Mouse (Mus musculus): ENCODE data around the gene Kank4. TPM values are rescaled to one million over a fixed set of nuclear protein-coding genes. Genes with fewer than 3 reads are reported as not detected.

Kank4 gene
- polyA plus RNA-seq (2014; fragmentation: Illumina TruSeq; extraction: RNeasy Lipid Tissue Mini Kit (QIAGEN cat#74804); ENCODE audit: insufficient read depth, low read depth, low replicate concordance), result 4.4 TPM

DNA sequence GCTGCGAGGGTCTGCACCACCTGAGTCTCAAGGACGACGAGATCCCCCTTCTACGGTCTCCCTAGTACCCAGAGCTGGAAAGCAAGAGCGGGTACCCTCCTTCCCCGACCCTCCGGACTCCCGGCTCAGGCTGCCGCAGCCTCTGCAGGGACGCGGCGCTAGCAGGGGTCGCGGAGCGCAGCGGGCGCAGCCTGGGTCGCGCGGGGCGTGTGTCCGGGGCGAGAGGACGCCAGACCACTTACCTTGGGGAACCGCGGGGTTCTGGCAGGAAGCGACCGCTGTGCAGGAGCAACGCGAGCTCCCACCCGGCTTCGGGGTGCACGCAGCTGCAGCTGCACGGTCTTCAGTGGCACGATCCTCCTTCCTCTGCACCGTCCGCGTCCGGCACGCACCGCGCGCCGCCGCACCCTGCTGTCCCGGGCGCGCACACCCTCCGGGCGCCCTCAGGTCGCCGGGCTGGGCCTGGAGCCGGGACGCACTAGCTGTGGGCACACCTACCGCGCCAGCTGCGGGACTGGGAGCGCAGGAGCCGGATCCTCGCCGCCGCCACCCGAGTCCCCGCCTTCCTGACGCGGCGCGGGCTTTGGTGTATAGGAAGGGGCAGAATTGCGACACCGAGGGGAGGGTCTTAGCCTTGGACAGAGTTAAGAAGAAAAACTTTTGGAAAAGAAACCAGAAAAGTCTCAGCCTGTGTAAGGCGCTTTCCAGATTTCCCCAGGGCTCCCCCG lies at the start of gene Kank4:
Gene Kank4, minus strand, starts transcription at position 354 of the 728 bp plus-strand sequence.

DNA sequence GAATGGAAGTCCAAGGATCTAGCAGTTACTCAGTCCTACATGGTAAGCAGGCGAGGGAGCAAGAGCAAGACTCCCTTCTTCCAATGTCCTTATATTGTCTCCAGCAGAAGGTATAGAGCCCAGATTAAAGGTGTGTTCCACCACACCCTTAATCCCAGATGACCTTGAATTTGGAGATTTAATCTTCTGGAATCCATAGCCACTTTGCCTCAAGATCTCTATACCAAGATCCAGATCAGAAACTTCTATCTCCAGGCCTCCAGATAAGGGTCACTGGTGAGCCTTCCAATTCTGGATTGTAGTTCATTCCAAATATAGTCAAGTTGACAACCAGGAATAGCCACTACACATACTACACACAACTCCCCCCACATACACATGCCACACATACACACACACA lies 6.4 kb upstream of the Kank4 start, which contains the start of gene I0C0044D17Rik:
Gene I0C0044D17Rik, minus strand, starts transcription at position 101 of the 400 bp plus-strand sequence.

DNA sequence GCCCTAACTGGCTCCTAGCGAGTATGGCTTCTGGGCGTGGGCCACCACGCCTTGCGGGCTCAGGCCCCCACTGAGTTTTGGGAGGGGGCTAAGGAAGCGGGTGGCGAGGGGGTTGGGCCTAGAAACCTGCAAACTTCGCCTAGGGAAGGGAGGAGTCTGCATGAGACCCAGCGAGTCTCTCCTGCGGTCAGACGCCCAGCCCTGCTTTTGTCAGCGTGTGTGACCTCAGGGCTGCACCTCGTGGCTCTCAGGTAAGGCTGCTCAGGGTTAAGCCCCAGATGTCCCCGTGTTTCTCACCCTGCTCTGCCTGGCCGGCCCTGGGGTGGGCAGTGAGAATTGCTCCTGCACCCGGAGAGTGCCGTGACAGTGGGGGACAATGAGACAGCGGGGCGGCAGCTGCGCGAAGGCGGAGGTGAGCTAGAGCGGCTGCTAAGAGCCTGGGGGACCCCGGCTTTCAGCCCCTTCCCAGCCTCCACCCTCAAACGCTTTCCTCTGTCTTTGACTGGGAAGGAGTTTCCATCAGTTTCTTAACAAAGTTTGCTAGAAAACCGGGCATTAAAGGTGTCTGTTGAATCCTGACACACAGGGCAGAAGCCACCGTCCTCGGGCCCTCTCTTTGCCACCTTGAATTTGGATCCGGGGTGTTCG lies 90.6 kb downstream of the Kank4 start, which contains the start of gene L1td1:
Gene L1td1, plus strand, starts transcription at position 145 of the 648 bp plus-strand sequence.

Other genes with a start within 250 kb of the Kank4 start
- 0.08 TPM for gene L1td1, start 90.8 kb downstream of the Kank4 start, polyA plus RNA-seq (2014; fragmentation: Illumina TruSeq; extraction: RNeasy Lipid Tissue Mini Kit (QIAGEN cat#74804); ENCODE audit: insufficient read depth, low read depth, low replicate concordance)
- gene I0C0044D17Rik, start 6.3 kb upstream of the Kank4 start, polyA plus RNA-seq (2014; fragmentation: Illumina TruSeq; extraction: RNeasy Lipid Tissue Mini Kit (QIAGEN cat#74804); ENCODE audit: insufficient read depth, low read depth, low replicate concordance), result not detected
- 16.1 TPM for gene Usp1, start 106.3 kb upstream of the Kank4 start, polyA plus RNA-seq (2014; fragmentation: Illumina TruSeq; extraction: RNeasy Lipid Tissue Mini Kit (QIAGEN cat#74804); ENCODE audit: insufficient read depth, low read depth, low replicate concordance)
- 0.40 TPM for gene Angptl3, start 213.4 kb upstream of the Kank4 start, polyA plus RNA-seq (2014; fragmentation: Illumina TruSeq; extraction: RNeasy Lipid Tissue Mini Kit (QIAGEN cat#74804); ENCODE audit: insufficient read depth, low read depth, low replicate concordance)